Mouse (Mus musculus): ENCODE measurements around the gene Car6. TPM values are rescaled to one million over a fixed set of nuclear protein-coding genes. Genes with fewer than 3 reads are reported as not detected.

Car6 gene
- polyA plus RNA-seq, 1 experiment: not detected

- TF ChIP-seq POLR2A (IDR thresholded peaks at IDR 0.05; ENCODE audit: borderline replicate concordance, extremely low read depth, insufficient read depth, insufficient read length, poor library complexity, severe bottlenecking) (no peak), CTCF (IDR thresholded peaks at IDR 0.05; ENCODE audit: borderline replicate concordance, extremely low read depth, insufficient read depth, insufficient read length) (no peak)
- no peak for DNase-seq (ENCODE audit: low read depth)
Observed at GRCm38 (mm10) chr4:150155301-150155700, 45.8 kb downstream of the Car6 start.

- TF ChIP-seq CTCF (IDR thresholded peaks at IDR 0.05; ENCODE audit: borderline replicate concordance, extremely low read depth, insufficient read depth, insufficient read length) (no peak), POLR2A (IDR thresholded peaks at IDR 0.05; ENCODE audit: borderline replicate concordance, extremely low read depth, insufficient read depth, insufficient read length, poor library complexity, severe bottlenecking) (no peak)
- no peak for DNase-seq (ENCODE audit: low read depth)
Observed at GRCm38 (mm10) chr4:150152483-150152882, 48.6 kb downstream of the Car6 start.

GRCm38 (mm10) chr4:150151045-150151444 lies 50.1 kb downstream of the Car6 start:
- DNase-seq (ENCODE audit: low read depth): no peak
- TF ChIP-seq POLR2A (IDR thresholded peaks at IDR 0.05; ENCODE audit: borderline replicate concordance, extremely low read depth, insufficient read depth, insufficient read length, poor library complexity, severe bottlenecking) (no peak), CTCF (IDR thresholded peaks at IDR 0.05; ENCODE audit: borderline replicate concordance, extremely low read depth, insufficient read depth, insufficient read length) (no peak)

GRCm38 (mm10) chr4:150146286-150146685 lies 54.8 kb downstream of the Car6 start:
- no peak for DNase-seq (ENCODE audit: low read depth)
- no peak for TF ChIP-seq CTCF (IDR thresholded peaks at IDR 0.05; ENCODE audit: borderline replicate concordance, extremely low read depth, insufficient read depth, insufficient read length)
- TF ChIP-seq POLR2A (IDR thresholded peaks at IDR 0.05; ENCODE audit: borderline replicate concordance, extremely low read depth, insufficient read depth, insufficient read length, poor library complexity, severe bottlenecking): no peak

GRCm38 (mm10) chr4:150144242-150144641 lies 56.9 kb downstream of the Car6 start:
- no peak for DNase-seq (ENCODE audit: low read depth)
- TF ChIP-seq CTCF (IDR thresholded peaks at IDR 0.05; ENCODE audit: borderline replicate concordance, extremely low read depth, insufficient read depth, insufficient read length) (no peak), POLR2A (IDR thresholded peaks at IDR 0.05; ENCODE audit: borderline replicate concordance, extremely low read depth, insufficient read depth, insufficient read length, poor library complexity, severe bottlenecking) (no peak)

GRCm38 (mm10) chr4:150140346-150140745 lies 60.8 kb downstream of the Car6 start:
- DNase-seq (ENCODE audit: low read depth): no peak
- no peak for TF ChIP-seq POLR2A (IDR thresholded peaks at IDR 0.05; ENCODE audit: borderline replicate concordance, extremely low read depth, insufficient read depth, insufficient read length, poor library complexity, severe bottlenecking)
- no peak for TF ChIP-seq CTCF (IDR thresholded peaks at IDR 0.05; ENCODE audit: borderline replicate concordance, extremely low read depth, insufficient read depth, insufficient read length)

- no peak for DNase-seq (ENCODE audit: low read depth)
- TF ChIP-seq CTCF (IDR thresholded peaks at IDR 0.05; ENCODE audit: borderline replicate concordance, extremely low read depth, insufficient read depth, insufficient read length) (no peak), POLR2A (IDR thresholded peaks at IDR 0.05; ENCODE audit: borderline replicate concordance, extremely low read depth, insufficient read depth, insufficient read length, poor library complexity, severe bottlenecking) (no peak)
Observed at GRCm38 (mm10) chr4:150139090-150139489, 62.0 kb downstream of the Car6 start.

- TF ChIP-seq POLR2A (IDR thresholded peaks at IDR 0.05; ENCODE audit: borderline replicate concordance, extremely low read depth, insufficient read depth, insufficient read length, poor library complexity, severe bottlenecking): no peak
- TF ChIP-seq CTCF (IDR thresholded peaks at IDR 0.05; ENCODE audit: borderline replicate concordance, extremely low read depth, insufficient read depth, insufficient read length): no peak
- DNase-seq (ENCODE audit: low read depth): peak; percentile 94
Observed at GRCm38 (mm10) chr4:150138084-150138543, 63.0 kb downstream of the Car6 start.

- TF ChIP-seq CTCF (IDR thresholded peaks at IDR 0.05; ENCODE audit: borderline replicate concordance, extremely low read depth, insufficient read depth, insufficient read length) (no peak), POLR2A (IDR thresholded peaks at IDR 0.05; ENCODE audit: borderline replicate concordance, extremely low read depth, insufficient read depth, insufficient read length, poor library complexity, severe bottlenecking) (no peak)
Observed at GRCm38 (mm10) chr4:150137368-150138083, 63.6 kb downstream of the Car6 start.

More at GRCm38 (mm10) chr4:150137368-150138083, 63.6 kb downstream of the Car6 start:
- no peak for DNase-seq (ENCODE audit: low read depth)

Other genes with a start within 250 kb of the Car6 start
- 5.2 and 6.4 TPM in 2 replicates for gene Spsb1, start 246.3 kb downstream of the Car6 start, polyA plus RNA-seq (2012; rRNA removed)
- 3.2 and 5.8 TPM in 2 replicates for gene H6pd, start 192.3 kb downstream of the Car6 start, polyA plus RNA-seq (2012; rRNA removed)
- gene Gpr157, start 114.0 kb downstream of the Car6 start, polyA plus RNA-seq (2012; rRNA removed): 0.85 and 1.2 TPM in 2 replicates
- gene Slc2a5, start 82.0 kb downstream of the Car6 start, polyA plus RNA-seq (2012; rRNA removed): 2.7 and 3.0 TPM in 2 replicates
- gene Slc2a7, start 52.4 kb downstream of the Car6 start, polyA plus RNA-seq (2012; rRNA removed): not detected in 2 replicates
- 485 and 505 TPM in 2 replicates for gene Eno1, start 35.4 kb upstream of the Car6 start, polyA plus RNA-seq (2012; rRNA removed)
- 37.3 and 82.1 TPM in 2 replicates for gene Rere, start 80.3 kb upstream of the Car6 start, polyA plus RNA-seq (2012; rRNA removed)